Mouse (Mus musculus) midbrain, embryonic 13.5 days (tissue): Measurements from ENCODE around the gene Ltbp1. TPM values are rescaled to one million over a fixed set of nuclear protein-coding genes. Genes with fewer than 3 reads are reported as not detected.

Experiments
- ATAC-seq: fragments of 200-750 bp; cut with Nextera tagmentation; 2 replicates; pipeline ENCODE4 v1.8.0; 2017; ENCODE audit warnings: mild to moderate bottlenecking, moderate TSS enrichment, moderate library complexity
- H3K27ac ChIP-seq: fragments of 300-500 bp; sonication (generic); 2 replicates; pipeline ENCODE4 v1.5.1; 2015; ENCODE audit warnings: inconsistent platforms, mild to moderate bottlenecking, moderate library complexity
- H3K27me3 ChIP-seq: fragments of 300-500 bp; sonication (generic); 2 replicates; pipeline ENCODE4 v1.6.1; 2015; ENCODE audit warnings: mild to moderate bottlenecking, inconsistent platforms
- H3K36me3 ChIP-seq: fragments of 300-500 bp; sonication (generic); 2 replicates; pipeline ENCODE4 v1.6.1; 2015; ENCODE audit warnings: mild to moderate bottlenecking, inconsistent platforms
- H3K4me1 ChIP-seq: fragments of 300-500 bp; sonication (generic); replicated peaks from 2 replicates; pipeline ENCODE4 v1.6.1; 2015; ENCODE audit warnings: inconsistent platforms
- H3K4me2 ChIP-seq: fragments of 300-500 bp; sonication (generic); replicated peaks from 2 replicates; pipeline ENCODE4 v1.6.1; 2015; ENCODE audit warnings: moderate library complexity, mild to moderate bottlenecking, inconsistent platforms
- H3K4me3 ChIP-seq: fragments of 300-500 bp; sonication (generic); replicated peaks from 2 replicates; pipeline ENCODE4 v1.5.1; 2015; ENCODE audit warnings: mild to moderate bottlenecking, inconsistent platforms
- H3K9ac ChIP-seq: fragments of 300-500 bp; sonication (generic); replicated peaks from 2 replicates; pipeline ENCODE4 v1.6.1; 2015; ENCODE audit warnings: mild to moderate bottlenecking, inconsistent platforms
- H3K9me3 ChIP-seq: fragments of 300-500 bp; sonication (generic); 2 replicates; pipeline ENCODE4 v1.6.1; 2016; ENCODE audit warnings: mild to moderate bottlenecking, inconsistent platforms
- WGBS: fragments of 180-500 bp; shearing (Covaris S2); methylation state at CpG from one replicate; pipeline ENCODE4 v1.1.7; 2015; 5-methylcytosine and 5-hydroxymethylcytosine counted together
- polyA plus RNA-seq: library from polyadenylated mRNA; unstranded; fragments of >200 nt; fragmentation: Nextera tagmentation; extraction: Ambion mirVana; gene quantifications from 2 replicates; pipeline ENCODE4 v1.2.1, GENCODE M21; 2015

Ltbp1 gene
- polyA plus RNA-seq, 1 experiment from 2014 or later = 2.7 TPM

- Histone ChIP-seq H3K4me2 (no peak overlapping the region), H3K4me1 (no peaks in the 10 kb centered on the region), H3K27ac (no peak overlapping the region), H3K27me3 (no peaks in the 10 kb centered on the region), H3K9ac (no peak overlapping the region), H3K36me3 (no peaks in the 10 kb centered on the region), H3K4me3 (no peak overlapping the region), H3K9me3 (no peaks in the 10 kb centered on the region)
- no peak for ATAC-seq
- WGBS = 89% methylated on average over 9 of the region's 9 CpGs
Measured at GRCm38 (mm10) chr17:75284876-75285708, 279.7 kb downstream of the Ltbp1 start.

- Histone ChIP-seq H3K4me1 (no peaks in the 10 kb centered on the region), H3K4me2 (no peak overlapping the region), H3K27ac (no peak overlapping the region), H3K36me3 (no peaks in the 10 kb centered on the region), H3K27me3 (no peaks in the 10 kb centered on the region), H3K9me3 (no peaks in the 10 kb centered on the region), H3K4me3 (no peak overlapping the region), H3K9ac (no peak overlapping the region)
- WGBS = 85% methylated on average over 3 of the region's 3 CpGs
- no peak for ATAC-seq
Measured at GRCm38 (mm10) chr17:75292986-75293385, 287.6 kb downstream of the Ltbp1 start.

GRCm38 (mm10) chr17:75293725-75294124 lies 288.4 kb downstream of the Ltbp1 start:
- Histone ChIP-seq H3K4me2 (no peak overlapping the region), H3K36me3 (no peaks in the 10 kb centered on the region), H3K27ac (no peak overlapping the region), H3K4me3 (no peak overlapping the region), H3K4me1 (no peaks in the 10 kb centered on the region), H3K9ac (no peak overlapping the region), H3K9me3 (no peaks in the 10 kb centered on the region), H3K27me3 (no peaks in the 10 kb centered on the region)
- no peak for ATAC-seq
- WGBS = 81% methylated on average over 3 of the region's 3 CpGs

- no peak for ATAC-seq
Measured at GRCm38 (mm10) chr17:75300908-75301307, 295.5 kb downstream of the Ltbp1 start.

GRCm38 (mm10) chr17:75304807-75305420 lies 299.5 kb downstream of the Ltbp1 start:
- Histone ChIP-seq H3K36me3 (no peaks in the 10 kb centered on the region), H3K4me2 (no peak overlapping the region), H3K27me3 (no peaks in the 10 kb centered on the region), H3K9me3 (no peaks in the 10 kb centered on the region), H3K4me3 (no peak overlapping the region), H3K9ac (no peak overlapping the region), H3K4me1 (no peaks in the 10 kb centered on the region), H3K27ac (no peak overlapping the region)
- no peak for ATAC-seq
- WGBS = 93% methylated on average over 1 of the region's 1 CpGs

More at GRCm38 (mm10) chr17:75300908-75301307, 295.5 kb downstream of the Ltbp1 start:
- Histone ChIP-seq H3K4me2 (no peak overlapping the region), H3K27ac (no peak overlapping the region), H3K4me1 (no peaks in the 10 kb centered on the region), H3K9me3 (no peaks in the 10 kb centered on the region), H3K36me3 (no peaks in the 10 kb centered on the region), H3K9ac (no peak overlapping the region), H3K4me3 (no peak overlapping the region), H3K27me3 (no peaks in the 10 kb centered on the region)
- 84% methylated on average over 4 of the region's 4 CpGs for WGBS

GRCm38 (mm10) chr17:75305714-75306113 lies 300.3 kb downstream of the Ltbp1 start:
- no peak for ATAC-seq
- H3K27me3 ChIP-seq = no peaks in the 10 kb centered on the region

GRCm38 (mm10) chr17:75307070-75308011 lies 302.0 kb downstream of the Ltbp1 start:
- Histone ChIP-seq H3K27ac (no peak overlapping the region), H3K27me3 (no peaks in the 10 kb centered on the region), H3K4me1 (no peaks in the 10 kb centered on the region), H3K4me2 (no peak overlapping the region), H3K36me3 (no peaks in the 10 kb centered on the region), H3K4me3 (no peak overlapping the region), H3K9me3 (no peaks in the 10 kb centered on the region), H3K9ac (no peak overlapping the region)
- ATAC-seq = peak; percentile 40; the same call in 1 of the 2 replicates
- 64% methylated on average over 18 of the region's 18 CpGs for WGBS

More at GRCm38 (mm10) chr17:75305714-75306113, 300.3 kb downstream of the Ltbp1 start:
- Histone ChIP-seq H3K36me3 (no peaks in the 10 kb centered on the region), H3K4me1 (no peaks in the 10 kb centered on the region), H3K4me3 (no peak overlapping the region), H3K9me3 (no peaks in the 10 kb centered on the region), H3K9ac (no peak overlapping the region), H3K4me2 (no peak overlapping the region), H3K27ac (no peak overlapping the region)
- WGBS = 92% methylated on average over 1 of the region's 1 CpGs

- WGBS = 89% methylated on average over 4 of the region's 4 CpGs
- no peak for ATAC-seq
- no peaks in the 10 kb centered on the region for H3K27me3 ChIP-seq
Measured at GRCm38 (mm10) chr17:75317106-75317505, 311.7 kb downstream of the Ltbp1 start.

GRCm38 (mm10) chr17:75323229-75323628 lies 317.9 kb downstream of the Ltbp1 start:
- no peak overlapping the region for H3K4me2 ChIP-seq
- H3K4me3 ChIP-seq = no peak overlapping the region
- H3K9ac ChIP-seq = no peak overlapping the region
- no peak for ATAC-seq
- no peaks in the 10 kb centered on the region for H3K4me1 ChIP-seq
- no peaks in the 10 kb centered on the region for H3K9me3 ChIP-seq
- H3K36me3 ChIP-seq = no peaks in the 10 kb centered on the region
- no peak overlapping the region for H3K27ac ChIP-seq
- no peaks in the 10 kb centered on the region for H3K27me3 ChIP-seq
- WGBS = 87% methylated on average over 5 of the region's 5 CpGs

More at GRCm38 (mm10) chr17:75317106-75317505, 311.7 kb downstream of the Ltbp1 start:
- H3K9ac ChIP-seq = no peak overlapping the region
- H3K9me3 ChIP-seq = no peaks in the 10 kb centered on the region
- no peak overlapping the region for H3K27ac ChIP-seq
- H3K4me3 ChIP-seq = no peak overlapping the region
- H3K4me1 ChIP-seq = no peaks in the 10 kb centered on the region
- no peaks in the 10 kb centered on the region for H3K36me3 ChIP-seq
- H3K4me2 ChIP-seq = no peak overlapping the region

- 93% methylated on average over 10 of the region's 10 CpGs for WGBS
- no peak overlapping the region for H3K27ac ChIP-seq
- no peak overlapping the region for H3K4me3 ChIP-seq
- H3K36me3 ChIP-seq = no peaks in the 10 kb centered on the region
- H3K4me2 ChIP-seq = no peak overlapping the region
- no peaks in the 10 kb centered on the region for H3K4me1 ChIP-seq
- H3K9ac ChIP-seq = no peak overlapping the region
- no peak for ATAC-seq
- no peaks in the 10 kb centered on the region for H3K27me3 ChIP-seq
- no peaks in the 10 kb centered on the region for H3K9me3 ChIP-seq
Measured at GRCm38 (mm10) chr17:75323766-75324165, 318.4 kb downstream of the Ltbp1 start.

GRCm38 (mm10) chr17:75328102-75328639 lies 322.8 kb downstream of the Ltbp1 start:
- H3K36me3 ChIP-seq = no peaks in the 10 kb centered on the region
- no peak overlapping the region for H3K27ac ChIP-seq
- H3K4me3 ChIP-seq = no peak overlapping the region
- no peaks in the 10 kb centered on the region for H3K4me1 ChIP-seq
- WGBS = 88% methylated on average over 10 of the region's 10 CpGs
- H3K9ac ChIP-seq = no peak overlapping the region
- H3K4me2 ChIP-seq = no peak overlapping the region
- H3K27me3 ChIP-seq = no peaks in the 10 kb centered on the region
- no peaks in the 10 kb centered on the region for H3K9me3 ChIP-seq
- ATAC-seq = no peak
